Mouse (Mus musculus) bone marrow, adult 2 months (tissue): ENCODE data around the gene Timm17a. TPM values are rescaled to one million over a fixed set of nuclear protein-coding genes. Genes with fewer than 3 reads are reported as not detected.

Experiments used
- H3K27ac ChIP-seq: fragments of 200-500 bp; 2 replicates; pipeline ENCODE4 v1.5.1; 2012; ENCODE audit warnings: low read depth, mild to moderate bottlenecking, control low read depth, inconsistent platforms, low read length; ENCODE audit not compliant: control insufficient read depth, poor library complexity, insufficient read depth
- H3K4me1 ChIP-seq: fragments of 200-500 bp; 2 replicates; pipeline ENCODE4 v1.6.1; 2011; ENCODE audit warnings: low read length; ENCODE audit not compliant: control insufficient read depth, insufficient read depth
- H3K4me3 ChIP-seq: fragments of 200-500 bp; replicated peaks from 2 replicates; pipeline ENCODE3; 2011; ENCODE audit warnings: mild to moderate bottlenecking, low read depth, low read length, control low read depth; ENCODE audit not compliant: control insufficient read depth
- CTCF ChIP-seq: fragments of 200-500 bp; IDR thresholded peaks from 2 replicates; pipeline ENCODE4 v1.5.1; 2011; ENCODE audit warnings: low read length, control low read depth; ENCODE audit not compliant: control insufficient read depth, insufficient read depth
- POLR2A ChIP-seq: fragments of 200-500 bp; IDR thresholded peaks from 2 replicates; pipeline ENCODE4 v1.6.1; 2011; ENCODE audit warnings: low read depth, mild to moderate bottlenecking, control low read depth, low read length, borderline replicate concordance; ENCODE audit not compliant: control insufficient read depth
- WGBS: fragments of 180-500 bp; shearing (Covaris S2); methylation state at CpG from one replicate; pipeline ENCODE4 v1.1.7; 2018; 5-methylcytosine and 5-hydroxymethylcytosine counted together
- polyA plus RNA-seq: library from polyadenylated mRNA; stranded (reverse); fragments of >200 nt; gene quantifications from 2 replicates; pipeline ENCODE4 v1.2.4, GENCODE M21; 2011; ENCODE audit warnings: low replicate concordance; ENCODE audit not compliant: missing spikeins, insufficient read depth, insufficient read length

Gene Timm17a
- polyA plus RNA-seq, 1 experiment: 30.9 TPM

DNA sequence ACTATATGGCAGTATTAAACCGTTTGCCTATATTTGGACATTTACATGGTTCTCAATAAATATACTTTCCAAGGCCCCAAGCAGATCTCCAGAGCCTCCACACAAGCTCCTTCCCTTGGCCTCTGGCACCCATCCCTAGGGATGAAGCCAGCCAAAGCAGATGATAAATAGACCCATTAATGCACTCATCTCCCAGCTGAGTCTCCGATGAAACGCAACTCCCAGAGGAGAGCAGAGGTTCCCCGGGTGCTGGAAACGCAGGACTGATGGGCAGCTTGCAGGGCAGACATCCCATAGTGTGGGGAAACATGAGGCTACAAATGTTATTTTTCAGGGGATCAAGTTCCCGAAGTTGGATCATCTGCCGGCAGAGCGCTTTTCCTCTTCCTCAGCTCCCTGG lies 28.4 kb upstream of the Timm17a start:
- no peak overlapping the region for H3K27ac ChIP-seq
- no peaks in the 10 kb centered on the region for H3K4me1 ChIP-seq
- WGBS: 85% methylated on average over 8 of the region's 8 CpGs
- H3K4me3 ChIP-seq: no peak overlapping the region
- TF ChIP-seq POLR2A (no peak), CTCF (no peak)

- WGBS: 66% methylated on average over 6 of the region's 6 CpGs
- H3K4me3 ChIP-seq: no peak overlapping the region
- no peak for TF ChIP-seq POLR2A
- no peak for TF ChIP-seq CTCF
These were observed 17.0 kb upstream of the Timm17a start for GRCm38 (mm10) chr1:135330578-135330977.

DNA sequence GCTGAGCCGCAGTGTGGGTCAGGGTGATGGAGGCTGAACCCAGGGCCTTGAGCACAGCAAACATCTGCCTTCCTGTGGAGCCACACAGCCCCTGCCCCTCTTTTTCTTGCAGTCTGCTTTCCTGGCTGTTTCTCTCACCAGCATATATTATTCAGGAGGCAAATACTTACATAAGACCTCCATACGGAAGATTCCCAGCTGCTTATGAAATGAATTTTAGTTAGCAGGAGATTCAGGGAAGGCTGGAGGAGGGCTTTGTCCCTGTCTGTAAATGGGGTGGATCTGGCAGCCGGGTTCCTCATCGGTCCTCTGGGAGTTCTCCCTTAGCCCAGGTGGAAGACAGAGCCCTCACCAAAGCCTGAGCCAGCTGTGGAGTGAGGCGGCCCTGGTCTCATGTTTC lies 14.8 kb upstream of the Timm17a start:
- TF ChIP-seq POLR2A (no peak), CTCF (no peak)
- WGBS: 66% methylated on average over 5 of the region's 5 CpGs
- Histone ChIP-seq H3K4me3 (no peak overlapping the region), H3K4me1 (no peaks in the 10 kb centered on the region), H3K27ac (no peak overlapping the region)

More at GRCm38 (mm10) chr1:135330578-135330977, 17.0 kb upstream of the Timm17a start:
- no peaks in the 10 kb centered on the region for H3K4me1 ChIP-seq
- H3K27ac ChIP-seq: no peak overlapping the region

DNA sequence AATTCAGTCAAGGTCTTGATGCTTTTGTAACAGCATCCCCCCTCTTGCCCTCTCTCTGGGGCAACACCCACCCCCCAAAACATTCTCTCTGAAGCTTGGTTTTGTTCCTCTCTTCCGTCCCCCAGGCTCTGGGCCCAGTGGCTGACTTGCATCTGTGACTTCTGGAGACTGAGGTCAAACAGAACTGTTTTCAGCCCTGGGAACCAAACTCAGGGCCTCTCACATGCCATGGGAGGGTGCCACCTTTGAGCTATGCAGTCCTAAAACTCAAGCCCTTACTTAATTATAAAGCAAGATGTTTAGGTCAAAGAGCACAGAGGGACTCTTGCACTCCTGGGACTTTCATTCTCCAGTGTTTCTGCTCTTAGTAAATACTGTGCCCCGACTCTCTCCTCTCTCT lies 12.4 kb upstream of the Timm17a start:
- TF ChIP-seq CTCF: no peak
- TF ChIP-seq POLR2A: no peak
- Histone ChIP-seq H3K4me3 (no peak overlapping the region), H3K27ac (no peak overlapping the region), H3K4me1 (no peaks in the 10 kb centered on the region)
- 73% methylated on average over 2 of the region's 2 CpGs for WGBS

GRCm38 (mm10) chr1:135324571-135324970 lies 11.0 kb upstream of the Timm17a start, which contains the start of gene Lmod1:
Gene Lmod1 (plus strand): TSS chr1:135324807.
- WGBS: 58% methylated on average over 8 of the region's 8 CpGs
- no peaks in the 10 kb centered on the region for H3K4me1 ChIP-seq
- TF ChIP-seq CTCF (no peak), POLR2A (no peak)
- H3K4me3 ChIP-seq: no peak within 1 kb of the TSS
- H3K27ac ChIP-seq: no peak within 1 kb of the TSS

DNA sequence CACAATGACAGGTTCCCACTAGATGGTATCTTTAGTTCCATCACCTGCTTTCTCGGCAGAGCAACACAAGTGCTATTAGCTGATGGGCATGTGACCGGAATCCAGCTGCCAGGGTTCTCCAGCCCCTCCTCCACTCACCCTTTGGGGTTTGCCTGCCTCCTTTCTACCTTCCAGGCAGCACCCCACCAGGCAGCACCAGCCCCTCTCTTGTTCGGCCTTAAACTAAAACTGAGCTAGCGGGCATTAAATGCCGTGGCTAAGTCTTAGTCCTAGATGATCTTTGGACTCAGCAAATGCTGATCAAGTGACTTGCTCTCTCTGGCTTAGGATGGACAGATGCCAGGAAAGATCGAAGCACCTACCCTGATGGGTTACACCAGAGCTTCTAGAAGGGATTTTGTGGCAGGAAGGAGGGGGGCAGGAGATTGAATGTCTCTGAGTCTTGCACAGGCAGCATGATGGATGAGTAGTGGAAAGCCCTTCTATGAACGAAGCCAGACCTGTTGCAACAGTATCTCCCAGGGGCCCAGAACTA lies 9.9 kb upstream of the Timm17a start:
- H3K4me3 ChIP-seq: no peak overlapping the region
- TF ChIP-seq POLR2A: no peak
- TF ChIP-seq CTCF: no peak
- WGBS: 80% methylated on average over 7 of the region's 7 CpGs
- no peak overlapping the region for H3K27ac ChIP-seq
- no peaks in the 10 kb centered on the region for H3K4me1 ChIP-seq

DNA sequence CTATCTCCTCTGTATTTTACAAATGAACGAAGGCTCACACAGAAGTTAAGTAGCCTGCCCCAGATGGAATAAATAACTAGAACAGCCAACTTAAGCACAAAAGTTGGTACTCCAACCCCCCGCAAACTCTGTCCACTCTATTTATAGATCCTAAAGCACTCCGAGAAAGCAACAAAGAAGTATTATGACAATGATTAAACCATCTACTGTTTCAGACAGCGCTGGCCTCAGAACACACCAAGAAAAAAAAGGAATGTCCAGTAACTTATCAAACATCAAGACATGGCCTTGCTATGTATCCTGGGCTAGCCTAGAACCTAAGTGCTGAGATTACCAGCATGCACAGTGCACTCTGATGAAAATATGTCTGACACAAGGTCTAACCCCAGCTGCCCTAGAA lies 1.4 kb downstream of the Timm17a start:
- no peak overlapping the region for H3K4me3 ChIP-seq
- H3K27ac ChIP-seq: no peak overlapping the region
- no peak for TF ChIP-seq POLR2A
- no peak for TF ChIP-seq CTCF
- peaks cover 1% of the 10 kb centered on the region; the same call in 1 of the 2 replicates for H3K4me1 ChIP-seq
- whole genome bisulfite sequencing: 84% methylated on average over 4 of the region's 4 CpGs

- WGBS: 75% methylated on average over 6 of the region's 6 CpGs
These were observed 2.2 kb downstream of the Timm17a start for GRCm38 (mm10) chr1:135311356-135311755.

DNA sequence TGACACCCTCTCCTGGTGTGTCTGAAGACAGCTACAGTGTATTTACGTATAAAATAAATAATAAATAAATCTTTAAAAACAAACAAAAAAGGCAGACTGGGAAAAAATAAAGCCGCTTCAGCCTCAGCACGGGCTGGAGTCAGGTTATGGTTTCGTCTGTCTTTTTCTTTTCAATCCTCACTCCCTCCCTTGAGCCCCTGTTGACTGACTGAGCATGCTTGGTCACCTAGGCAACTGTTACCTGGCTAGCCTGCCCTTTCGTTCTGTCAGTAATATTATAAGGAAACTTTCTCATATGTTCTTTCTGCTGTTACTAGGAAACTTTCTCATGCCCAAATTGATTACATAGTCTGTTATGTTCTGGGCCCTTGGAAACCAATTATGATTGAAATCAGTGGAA lies 22.7 kb downstream of the Timm17a start:
- 89% methylated on average over 5 of the region's 5 CpGs for WGBS
- H3K4me3 ChIP-seq: no peak overlapping the region

More at GRCm38 (mm10) chr1:135311356-135311755, 2.2 kb downstream of the Timm17a start:
- Histone ChIP-seq H3K27ac (no peak overlapping the region), H3K4me3 (no peak overlapping the region), H3K4me1 (peaks cover 1% of the 10 kb centered on the region; the same call in 1 of the 2 replicates)
- TF ChIP-seq CTCF: no peak
- TF ChIP-seq POLR2A: no peak

More for the DNA sequence above, 22.7 kb downstream of the Timm17a start:
- no peak for TF ChIP-seq POLR2A
- no peak for TF ChIP-seq CTCF
- Histone ChIP-seq H3K27ac (no peak overlapping the region), H3K4me1 (no peaks in the 10 kb centered on the region)
